ENCODE assay signal across 9 mouse cellular contexts in genomic region chr4:133176761-133177403, GRCm38 (mm10). TPM values are rescaled to one million over a fixed set of nuclear protein-coding genes. Genes with fewer than 3 reads are reported as not detected.
A peak's percentile ranks its signal among the peaks of the same experiment; 100 is the strongest.
DNase-seq lines count a peak whose midpoint lies in the region; ATAC-seq lines count a peak whose summit lies in the region.
"Had no signal": no experiment of that assay in that cellular context is flagged by ENCODE, and none has a peak within 500 bp of the region (broad histone marks: within the 10 kb centered on the region; RNA-seq: fewer than 3 reads in every experiment).

No protein-coding gene starts in this region.

- H3K4me3 ChIP-seq in forebrain, embryonic 10.5 days, result no peak overlapping the region
- no peak overlapping the region for H3K4me3 ChIP-seq in hindbrain, embryonic 12.5 days
- H3K4me3 ChIP-seq in midbrain, embryonic 14.5 days (replicated peaks; ENCODE audit: low read depth, low read length), result no peak overlapping the region

- H3K9ac ChIP-seq in hindbrain, embryonic 12.5 days, result no peak overlapping the region
- no peak overlapping the region; the same call in 1 of the 2 replicates for H3K9ac ChIP-seq in midbrain, embryonic 14.5 days (replicated peaks; ENCODE audit: low read length)

- H3K4me1 ChIP-seq in forebrain, embryonic 10.5 days, result peaks cover 22% of the 10 kb centered on the region
- peaks cover 23% of the 10 kb centered on the region for H3K4me1 ChIP-seq in hindbrain, embryonic 12.5 days
- peaks cover 18% of the 10 kb centered on the region for H3K4me1 ChIP-seq in midbrain, embryonic 14.5 days (ENCODE audit: control insufficient read depth, insufficient read depth, low read length)

- peak overlapping the region; percentile 11; the same call in 1 of the 2 replicates for H3K27ac ChIP-seq in forebrain, embryonic 10.5 days
- peak overlapping the region; percentile 74 for H3K27ac ChIP-seq in hindbrain, embryonic 12.5 days
- H3K27ac ChIP-seq in midbrain, embryonic 14.5 days (replicated peaks; ENCODE audit: low read depth, low read length), result peak overlapping the region; percentile 56

- no peaks in the 10 kb centered on the region for H3K9me3 ChIP-seq in forebrain, embryonic 10.5 days
- H3K9me3 ChIP-seq in hindbrain, embryonic 12.5 days (replicated peaks), result no peaks in the 10 kb centered on the region
- H3K9me3 ChIP-seq in midbrain, embryonic 14.5 days (ENCODE audit: control insufficient read depth, low read length), result no peaks in the 10 kb centered on the region

- H3K36me3 ChIP-seq in forebrain, embryonic 10.5 days (replicated peaks), result peaks cover 54% of the 10 kb centered on the region
- H3K36me3 ChIP-seq in hindbrain, embryonic 12.5 days, result peaks cover 5% of the 10 kb centered on the region; the same call in 1 of the 2 replicates
- peaks cover 4% of the 10 kb centered on the region; the same call in 1 of the 2 replicates for H3K36me3 ChIP-seq in midbrain, embryonic 14.5 days (ENCODE audit: control insufficient read depth, insufficient read depth, low read length)

- 89% methylated on average over 18 of the region's 18 CpGs for WGBS in forebrain, embryonic 10.5 days
- 64% methylated on average over 18 of the region's 18 CpGs for WGBS in hindbrain, embryonic 12.5 days
- WGBS in midbrain, embryonic 14.5 days, result 47% methylated on average over 18 of the region's 18 CpGs

- peak; percentile 42 for DNase-seq in layer of hippocampus, adult 11-12 months (ENCODE audit: low spot score)
- DNase-seq in layer of hippocampus, adult 9-10 months (ENCODE audit: low spot score), result no peak
- no peak for DNase-seq in forebrain, embryonic 10.5 days (ENCODE audit: extremely low spot score, low spot score)
- DNase-seq in midbrain, embryonic 14.5 days, result peak; percentile 72
- DNase-seq in natural killer cell, adult 2 months (ENCODE audit: low spot score in 2 of 2), result no peak
- no peak for DNase-seq in kidney, adult 9 months
- DNase-seq in urinary bladder, postnatal 36 days (ENCODE audit: low spot score in 2 of 2), result no peak

- peak; percentile 32; the same call in 1 of the 2 replicates for ATAC-seq in hindbrain, embryonic 12.5 days (ENCODE audit: low FRiP score)
- ATAC-seq in midbrain, embryonic 14.5 days (ENCODE audit: low FRiP score, low TSS enrichment), result no peak
- ATAC-seq: Patski had no signal

- no peaks in the 10 kb centered on the region for H3K27me3 ChIP-seq in forebrain, embryonic 10.5 days (ENCODE audit: poor library complexity, severe bottlenecking)
- H3K27me3 ChIP-seq in hindbrain, embryonic 12.5 days, result no peaks in the 10 kb centered on the region
- no peaks in the 10 kb centered on the region for H3K27me3 ChIP-seq in midbrain, embryonic 14.5 days (ENCODE audit: control insufficient read depth, insufficient read depth, low read length)
- H3K27me3 ChIP-seq: Patski had no signal

- peak overlapping the region; percentile 18; the same call in 1 of the 2 replicates for H3K4me2 ChIP-seq in hindbrain, embryonic 12.5 days (replicated peaks)
- peak overlapping the region; percentile 20 for H3K4me2 ChIP-seq in midbrain, embryonic 14.5 days (ENCODE audit: low read length)

RNA-seq across cellular contexts. Expression of gene Cd164l2, which starts 35.0 kb away (rescaled TPM):
- polyA plus RNA-seq in forebrain, embryonic 10.5 days (2016; fragmentation: Nextera tagmentation; extraction: Ambion mirVana), result 1.2 and 2.5 TPM in 2 replicates
- 2.0 and 2.3 TPM in 2 replicates for polyA plus RNA-seq in hindbrain, embryonic 12.5 days (2016; fragmentation: Nextera tagmentation; extraction: Ambion mirVana)
- 0.95 and 2.9 TPM in 2 replicates for polyA plus RNA-seq in midbrain, embryonic 14.5 days (2014; fragmentation: Nextera tagmentation; extraction: Ambion mirVana)

RNA-seq across cellular contexts. Expression of gene Gpr3, which starts 35.5 kb away (rescaled TPM):
- polyA plus RNA-seq in forebrain, embryonic 10.5 days (2016; fragmentation: Nextera tagmentation; extraction: Ambion mirVana), result 0.06 and 0.27 TPM in 2 replicates
- 0.08 and 0.35 TPM in 2 replicates for polyA plus RNA-seq in hindbrain, embryonic 12.5 days (2016; fragmentation: Nextera tagmentation; extraction: Ambion mirVana)
- 1.3 and 2.4 TPM in 2 replicates for polyA plus RNA-seq in midbrain, embryonic 14.5 days (2014; fragmentation: Nextera tagmentation; extraction: Ambion mirVana)

RNA-seq across cellular contexts. Expression of gene Wasf2, which starts 46.6 kb away (rescaled TPM):
- 47.4 and 49.1 TPM in 2 replicates for polyA plus RNA-seq in forebrain, embryonic 10.5 days (2016; fragmentation: Nextera tagmentation; extraction: Ambion mirVana)
- 49.0 and 49.1 TPM in 2 replicates for polyA plus RNA-seq in hindbrain, embryonic 12.5 days (2016; fragmentation: Nextera tagmentation; extraction: Ambion mirVana)
- polyA plus RNA-seq in midbrain, embryonic 14.5 days (2014; fragmentation: Nextera tagmentation; extraction: Ambion mirVana), result 19.6 and 23.1 TPM in 2 replicates

Comparison
In these comparisons a context has a peak if more than half of its experiments do, and no peak if none do; other contexts are left out.
1. DNase-seq: peak in layer of hippocampus, adult 11-12 months (single experiment) and midbrain, embryonic 14.5 days (single experiment); none in layer of hippocampus, adult 9-10 months (single experiment), forebrain, embryonic 10.5 days (single experiment), natural killer cell, adult 2 months (0 of 2), kidney, adult 9 months (single experiment) and urinary bladder, postnatal 36 days (0 of 2).
2. H3K27ac ChIP-seq: peak in every context shown above with its lines; median percentile 74 in hindbrain, embryonic 12.5 days; 56 in midbrain, embryonic 14.5 days; 11 in forebrain, embryonic 10.5 days.